Mouse (Mus musculus) CH12.LX (cell line): ENCODE data around the gene Suox. TPM values are rescaled to one million over a fixed set of nuclear protein-coding genes. Genes with fewer than 3 reads are reported as not detected.

Experiments
- DNase-seq: peaks from one replicate; pipeline ENCODE4 v3.0.0-alpha.2; 2013; ENCODE audit errors: extremely low read depth
- H3K27ac ChIP-seq: 2 replicates; pipeline ENCODE4 v1.5.1; 2012; ENCODE audit warnings: low read depth, mild to moderate bottlenecking, control low read depth, moderate library complexity; ENCODE audit not compliant: insufficient read depth
- H3K27me3 ChIP-seq: replicated peaks from 2 replicates; pipeline ENCODE3; 2012; ENCODE audit warnings: inconsistent platforms
- H3K36me3 ChIP-seq, 2 experiments: replicated peaks in 1 of 2; 2 replicates each; pipeline versions ENCODE3 to v1.6.1; 2012; ENCODE audit warnings: inconsistent platforms in 1 of 2, low read length in 1 of 2, mild to moderate bottlenecking in 1 of 2, mixed read lengths in 1 of 2, moderate library complexity in 1 of 2; ENCODE audit not compliant: control insufficient read depth in 1 of 2, insufficient read depth in 1 of 2
- H3K4me1 ChIP-seq, 2 experiments: 2 replicates each; pipeline ENCODE4 v1.6.1; 2012; ENCODE audit warnings: inconsistent platforms in 1 of 2, moderate library complexity in 1 of 2; ENCODE audit not compliant: insufficient read depth in 2 of 2, control insufficient read depth in 1 of 2
- H3K4me2 ChIP-seq: 2 replicates; pipeline ENCODE4 v1.6.1; 2012; ENCODE audit warnings: low read depth, mild to moderate bottlenecking, control low read depth; ENCODE audit not compliant: poor library complexity, insufficient read depth, severe bottlenecking
- H3K4me3 ChIP-seq, 3 experiments: fragments of 150-350 bp in 1 of 3; sonication (generic) in 1 of 3; replicated peaks in 1 of 3; 2 replicates each; pipeline versions ENCODE3 to v1.5.1; 2011 to 2012; ENCODE audit warnings: low read depth in 2 of 3, low read length in 2 of 3, mild to moderate bottlenecking in 2 of 3, moderate library complexity in 2 of 3, control low read depth in 1 of 3, improper control_type of control experiment in 1 of 3, inconsistent platforms in 1 of 3, mixed read lengths in 1 of 3; ENCODE audit not compliant: poor library complexity in 1 of 3
- H3K79me2 ChIP-seq: replicated peaks from 2 replicates; pipeline ENCODE4 v1.6.1; 2012; ENCODE audit warnings: mild to moderate bottlenecking, moderate library complexity; ENCODE audit not compliant: control insufficient read depth, poor library complexity, insufficient read depth, severe bottlenecking; ENCODE audit errors: extremely low read depth
- H3K9ac ChIP-seq: 2 replicates; pipeline ENCODE4 v1.6.1; 2012; ENCODE audit warnings: low read depth, mild to moderate bottlenecking, control low read depth, moderate library complexity; ENCODE audit not compliant: insufficient read depth
- H3K9me3 ChIP-seq: replicated peaks from 2 replicates; pipeline ENCODE3; 2012; ENCODE audit warnings: low read length, inconsistent platforms, mixed read lengths
- BHLHE40 ChIP-seq: IDR thresholded peaks from 2 replicates; pipeline ENCODE4 v1.6.1; 2011; ENCODE audit warnings: mild to moderate bottlenecking, low read depth, low read length, improper control_type of control experiment
- CHD1 ChIP-seq: IDR thresholded peaks from 2 replicates; pipeline ENCODE4 v1.6.1; 2012; ENCODE audit warnings: low read depth, low read length, improper control_type of control experiment, inconsistent platforms
- CHD2 ChIP-seq: IDR thresholded peaks from 2 replicates; pipeline ENCODE4 v1.6.1; 2011; ENCODE audit warnings: low read length, improper control_type of control experiment
- E2F4 ChIP-seq: IDR thresholded peaks from 2 replicates; pipeline ENCODE4 v1.6.1; 2011; ENCODE audit warnings: low read depth, low read length, improper control_type of control experiment; ENCODE audit not compliant: insufficient replicate concordance
- ELF1 ChIP-seq: IDR thresholded peaks from 2 replicates; pipeline ENCODE4 v1.6.1; 2014; ENCODE audit warnings: low read depth, mild to moderate bottlenecking, inconsistent platforms, low read length, improper control_type of control experiment
- ETS1 ChIP-seq: conservative IDR thresholded peaks from 2 replicates; pipeline ENCODE4 v1.6.1; 2012; ENCODE audit warnings: low read depth, mild to moderate bottlenecking, inconsistent platforms, low read length, improper control_type of control experiment, moderate library complexity
- GABPA ChIP-seq: IDR thresholded peaks from 2 replicates; pipeline ENCODE4 v1.6.1; 2012; ENCODE audit warnings: low read depth, low read length, improper control_type of control experiment, inconsistent platforms; ENCODE audit not compliant: insufficient replicate concordance
- HCFC1 ChIP-seq: IDR thresholded peaks from 2 replicates; pipeline ENCODE4 v1.6.1; 2012; ENCODE audit warnings: low read depth, mild to moderate bottlenecking, inconsistent platforms, low read length, improper control_type of control experiment
- IRF4 ChIP-seq: IDR thresholded peaks from 2 replicates; pipeline ENCODE4 v1.6.1; 2014; ENCODE audit warnings: low read depth, mild to moderate bottlenecking, inconsistent platforms, low read length, improper control_type of control experiment
- JUND ChIP-seq: conservative IDR thresholded peaks from 2 replicates; pipeline ENCODE4 v1.6.1; 2011; ENCODE audit warnings: low read depth, low read length, improper control_type of control experiment
- KAT2A ChIP-seq: IDR thresholded peaks from 2 replicates; pipeline ENCODE4 v1.6.1; 2012; ENCODE audit warnings: low read length, improper control_type of control experiment, inconsistent platforms; ENCODE audit not compliant: insufficient replicate concordance
- MAFK ChIP-seq: IDR thresholded peaks from 2 replicates; pipeline ENCODE4 v1.6.1; 2011; ENCODE audit warnings: low read length, improper control_type of control experiment; ENCODE audit not compliant: insufficient replicate concordance
- MAX ChIP-seq: IDR thresholded peaks from 2 replicates; pipeline ENCODE4 v1.6.1; 2011; ENCODE audit warnings: low read length, improper control_type of control experiment
- MAZ ChIP-seq: IDR thresholded peaks from 2 replicates; pipeline ENCODE4 v1.6.1; 2012; ENCODE audit warnings: low read depth, mild to moderate bottlenecking, inconsistent platforms, low read length, improper control_type of control experiment, moderate library complexity
- MXI1 ChIP-seq: IDR thresholded peaks from 2 replicates; pipeline ENCODE4 v1.6.1; 2011; ENCODE audit warnings: mild to moderate bottlenecking, low read depth, low read length, improper control_type of control experiment
- MYC ChIP-seq: IDR thresholded peaks from 2 replicates; pipeline ENCODE4 v1.6.1; 2011; ENCODE audit warnings: low read depth, mild to moderate bottlenecking, improper control_type of control experiment, low read length
- NELFE ChIP-seq: IDR thresholded peaks from 2 replicates; pipeline ENCODE4 v1.6.1; 2011; ENCODE audit warnings: low read depth, low read length, improper control_type of control experiment
- NRF1 ChIP-seq: IDR thresholded peaks from 2 replicates; pipeline ENCODE4 v1.6.1; 2014; ENCODE audit warnings: low read depth, mild to moderate bottlenecking, inconsistent platforms, low read length, improper control_type of control experiment, moderate library complexity
- PAX5 ChIP-seq: IDR thresholded peaks from 2 replicates; pipeline ENCODE4 v1.6.1; 2012; ENCODE audit warnings: low read length, inconsistent platforms, mixed read lengths
- POLR2A ChIP-seq: IDR thresholded peaks from 2 replicates; pipeline ENCODE4 v1.6.1; 2011; ENCODE audit warnings: low read depth, mild to moderate bottlenecking, improper control_type of control experiment, low read length
- POLR2AphosphoS2 ChIP-seq: IDR thresholded peaks from 2 replicates; pipeline ENCODE4 v1.6.1; 2011; ENCODE audit warnings: low read depth, low read length, improper control_type of control experiment
- TBP ChIP-seq: conservative IDR thresholded peaks from 2 replicates; pipeline ENCODE4 v1.6.1; 2011; ENCODE audit warnings: low read depth, low read length, improper control_type of control experiment
- TCF12 ChIP-seq: IDR thresholded peaks from 2 replicates; pipeline ENCODE4 v1.6.1; 2014; ENCODE audit warnings: low read depth, mild to moderate bottlenecking, inconsistent platforms, low read length, improper control_type of control experiment
- UBTF ChIP-seq: IDR thresholded peaks from 2 replicates; pipeline ENCODE4 v1.6.1; 2012; ENCODE audit warnings: low read depth, mild to moderate bottlenecking, inconsistent platforms, low read length, improper control_type of control experiment, moderate library complexity
- USF1 ChIP-seq: IDR thresholded peaks from 2 replicates; pipeline ENCODE4 v1.6.1; 2014; ENCODE audit warnings: low read depth, mild to moderate bottlenecking, inconsistent platforms, low read length, improper control_type of control experiment
- USF2 ChIP-seq: conservative IDR thresholded peaks from 2 replicates; pipeline ENCODE4 v1.6.1; 2011; ENCODE audit warnings: low read depth, low read length, improper control_type of control experiment
- ZC3H11A ChIP-seq: IDR thresholded peaks from 2 replicates; pipeline ENCODE4 v1.6.1; 2012; ENCODE audit warnings: low read depth, mild to moderate bottlenecking, inconsistent platforms, low read length, improper control_type of control experiment
- ZKSCAN1 ChIP-seq: IDR thresholded peaks from 2 replicates; pipeline ENCODE4 v1.6.1; 2012; ENCODE audit warnings: low read depth, inconsistent platforms, low read length, improper control_type of control experiment, borderline replicate concordance
- ZMIZ1 ChIP-seq: IDR thresholded peaks from 2 replicates; pipeline ENCODE4 v1.6.1; 2012; ENCODE audit warnings: low read depth, mild to moderate bottlenecking, inconsistent platforms, low read length, improper control_type of control experiment
- dilution Hi-C: fragments of 300-500 bp; cut with MboI; formaldehyde crosslinking; loops from 2 replicates; pipeline ENCODE4 v1.14.3; 2020; ENCODE audit warnings: low sequenced_read_pairs; ENCODE audit not compliant: extremely low pct_unique_long_range_greater_than_20kb, extremely low pct_ligation_motif_present
- in situ Hi-C: fragments of 300-500 bp; cut with MboI; formaldehyde crosslinking; loops from 3 replicates; pipeline ENCODE4 v1.14.3; 2019; ENCODE audit warnings: low sequenced_read_pairs, low pct_ligation_motif_present, low pct_unique_long_range_greater_than_20kb, mixed read lengths
- polyA plus RNA-seq: library from polyadenylated mRNA; unstranded; fragments of >175 nt; gene quantifications from 2 replicates; pipeline ENCODE4 v1.2.1, GENCODE M21; 2012; ENCODE audit warnings: low read depth; ENCODE audit not compliant: insufficient read length
- total RNA-seq, 2 experiments: library from RNA; depleted of rRNA; stranded (reverse); fragments of 300-350 nt in 1 of 2; fragments of >200 nt in 1 of 2; gene quantifications; 2 replicates each; pipeline ENCODE4 v1.2.3; 2012 to 2014

Gene Suox
- total and polyA plus RNA-seq, 3 experiments = 9.0 to 11.4 (median 10.5) TPM

- TF ChIP-seq ZKSCAN1 (no peak), TCF12 (no peak), HCFC1 (no peak), ETS1 (no peak), USF1 (no peak)
- Histone ChIP-seq H3K4me1 (peaks cover 3 to 40% of the 10 kb centered on the region in 2 experiments; a peak in 3 of 4 replicates), H3K4me2 (peak overlapping the region; percentile 91), H3K36me3 (peaks cover 21 to 27% of the 10 kb centered on the region in 2 experiments), H3K27ac (no peak overlapping the region), H3K9ac (peak overlapping the region; percentile 86), H3K79me2 (peaks cover 22% of the 10 kb centered on the region), H3K4me3 (peak overlapping the region; percentile 40 to 80 (median 45)), H3K9me3 (no peaks in the 10 kb centered on the region), H3K27me3 (no peaks in the 10 kb centered on the region)
- no peak for DNase-seq
- in situ Hi-C loops (no loop called here), dilution Hi-C loops (no loop called here)
These were observed 31.4 kb upstream of the Suox start for GRCm38 (mm10) chr10:128705317-128705693.

- Histone ChIP-seq H3K9me3 (no peaks in the 10 kb centered on the region), H3K27ac (peak within 1 kb of the TSS; percentile 52), H3K4me3 (peak within 1 kb of the TSS; percentile 77 to 90 (median 80)), H3K27me3 (no peaks in the 10 kb centered on the region), H3K4me2 (peak within 1 kb of the TSS; percentile 91), H3K36me3 (peaks cover 27 to 33% of the 10 kb centered on the region in 2 experiments), H3K4me1 (peaks cover 3 to 40% of the 10 kb centered on the region in 2 experiments; a peak in 3 of 4 replicates), H3K79me2 (peaks cover 22% of the 10 kb centered on the region), H3K9ac (peak within 1 kb of the TSS; percentile 98)
- dilution Hi-C loops = no loop called here
- in situ Hi-C loops = no loop called here
- DNase-seq = peak; percentile 87
- TF ChIP-seq NRF1 = 0 out of 2 replicates have a peak, but pooled peaks have one; percentile 29
- peak; percentile 85 for TF ChIP-seq TCF12
- peak; percentile 80; the same call in 1 of the 2 replicates for TF ChIP-seq POLR2AphosphoS2
- TF ChIP-seq HCFC1 = peak; percentile 56
- TF ChIP-seq ZKSCAN1 = no peak
- TF ChIP-seq MAFK = no peak
- TF ChIP-seq ZMIZ1 = peak; percentile 67
- TF ChIP-seq USF1 = peak; percentile 19; the same call in 1 of the 2 replicates
- no peak for TF ChIP-seq GABPA
- TF ChIP-seq JUND = no peak
- peak; percentile 94 for TF ChIP-seq ELF1
- peak; percentile 46; the same call in 1 of the 2 replicates for TF ChIP-seq KAT2A
- TF ChIP-seq TBP = 0 out of 2 replicates have a peak, but pooled peaks have one; percentile 53
- peak; percentile 47; the same call in 1 of the 2 replicates for TF ChIP-seq CHD2
- TF ChIP-seq MAZ = peak; percentile 88
- no peak for TF ChIP-seq USF2
- TF ChIP-seq MXI1 = peak; percentile 78; the same call in 1 of the 2 replicates
- TF ChIP-seq UBTF = peak; percentile 58; the same call in 1 of the 2 replicates
- TF ChIP-seq BHLHE40 = peak; percentile 93
- TF ChIP-seq ETS1 = peak; percentile 45
- no peak for TF ChIP-seq PAX5
- TF ChIP-seq ZC3H11A = no peak
- no peak for TF ChIP-seq CHD1
- peak; percentile 16; the same call in 1 of the 2 replicates for TF ChIP-seq MAX
- TF ChIP-seq POLR2A = peak; percentile 93
- TF ChIP-seq E2F4 = peak; percentile 90
- TF ChIP-seq MYC = 0 out of 2 replicates have a peak, but pooled peaks have one; percentile 58
- peak; percentile 61 for TF ChIP-seq IRF4
- TF ChIP-seq NELFE = peak; percentile 92
These were observed 30.8 kb upstream of the Suox start, which contains the start of gene Cdk2 for GRCm38 (mm10) chr10:128704491-128705316. Cdk2 (minus strand) TSS chr10:128705031.
